Mouse (Mus musculus): Measurements from ENCODE around the gene Pfn1.

Pfn1 gene

GRCm38 (mm10) chr11:70674501-70674900 is 20.1 kb upstream of the Pfn1 start:
- DNase-seq: no peak

- DNase-seq: no peak
Observed at GRCm38 (mm10) chr11:70674014-70674413, 19.6 kb upstream of the Pfn1 start.

- DNase-seq: peak; percentile 25 to 36
Observed at GRCm38 (mm10) chr11:70671333-70672047, 17.0 kb upstream of the Pfn1 start.

- DNase-seq: peak in 1 of 2 experiments; percentile 45
Observed at GRCm38 (mm10) chr11:70670483-70670882, 16.0 kb upstream of the Pfn1 start.

GRCm38 (mm10) chr11:70669582-70670345 is 15.3 kb upstream of the Pfn1 start:
- peak; percentile 72 to 82 for DNase-seq

- DNase-seq: peak; percentile 98 to 100
Observed at GRCm38 (mm10) chr11:70668771-70669505, 14.5 kb upstream of the Pfn1 start, which contains the start of gene Spag7. Gene Spag7 (minus strand): TSS chr11:70669416.

- peak in 1 of 2 experiments; percentile 82 for DNase-seq
Observed at GRCm38 (mm10) chr11:70668335-70668770, 13.9 kb upstream of the Pfn1 start.

GRCm38 (mm10) chr11:70667271-70668150 is 13.1 kb upstream of the Pfn1 start:
- no peak for DNase-seq

GRCm38 (mm10) chr11:70666687-70667086 is 12.2 kb upstream of the Pfn1 start:
- DNase-seq: no peak

- DNase-seq: no peak
Observed at GRCm38 (mm10) chr11:70664741-70665140, 10.3 kb upstream of the Pfn1 start.

- no peak for DNase-seq
Observed at GRCm38 (mm10) chr11:70663957-70664356, 9.5 kb upstream of the Pfn1 start.

GRCm38 (mm10) chr11:70663101-70663500 is 8.7 kb upstream of the Pfn1 start:
- no peak for DNase-seq

- DNase-seq: no peak
Observed at GRCm38 (mm10) chr11:70660571-70660970, 6.1 kb upstream of the Pfn1 start.

- DNase-seq: no peak
Observed at GRCm38 (mm10) chr11:70658942-70659341, 4.5 kb upstream of the Pfn1 start.

GRCm38 (mm10) chr11:70658521-70658920 is 4.1 kb upstream of the Pfn1 start:
- DNase-seq: no peak

- no peak for DNase-seq
Observed at GRCm38 (mm10) chr11:70657991-70658390, 3.5 kb upstream of the Pfn1 start.

- no peak for DNase-seq
Observed at GRCm38 (mm10) chr11:70657573-70657972, 3.1 kb upstream of the Pfn1 start.

GRCm38 (mm10) chr11:70656964-70657363 is 2.5 kb upstream of the Pfn1 start, which contains the start of gene Eno3:
Gene Eno3 (plus strand): TSS chr11:70657202.
- DNase-seq: no peak

- peak; percentile 35 to 69 for DNase-seq
Observed at GRCm38 (mm10) chr11:70656456-70656927, 2.0 kb upstream of the Pfn1 start.

- DNase-seq: peak; percentile 26 to 70
Observed at GRCm38 (mm10) chr11:70655571-70656455, 1.4 kb upstream of the Pfn1 start.

Data from kidney, postnatal 36 days (tissue).